Mouse (Mus musculus) liver, postnatal 0 days (tissue): ENCODE data around the gene Zfp292.
A peak's percentile ranks its signal among the peaks of the same experiment; 100 is the strongest.

Experiments used
- CTCF ChIP-seq: sonication (generic); IDR thresholded peaks from 2 replicates; pipeline ENCODE4 v1.5.1; 2016; ENCODE audit warnings: antibody characterized with exemption, low read depth
- EP300 ChIP-seq: IDR thresholded peaks from 2 replicates; pipeline ENCODE4 v1.6.1; 2016; ENCODE audit warnings: antibody characterized with exemption, low read depth, mild to moderate bottlenecking

- TF ChIP-seq CTCF: peak; percentile 42
- no peak for TF ChIP-seq EP300
Measured at GRCm38 (mm10) chr4:34782730-34783129, 100.0 kb downstream of the Zfp292 start.
